Mouse (Mus musculus): ENCODE data around the gene Rab36.

Rab36 gene

GRCm38 (mm10) chr10:75098446-75099183 is 61.8 kb downstream of the Rab36 start:
- in situ Hi-C loops (cut with MboI; ENCODE audit: low pct_unique_long_range_greater_than_20kb in 1 of 2, low sequenced_read_pairs in 2 of 2, unreplicated experiment in 1 of 2) = no loop called here

GRCm38 (mm10) chr10:75100298-75100697 is 63.4 kb downstream of the Rab36 start:
- in situ Hi-C loops (cut with MboI; ENCODE audit: low pct_unique_long_range_greater_than_20kb in 1 of 2, low sequenced_read_pairs in 2 of 2, unreplicated experiment in 1 of 2) = no loop called here

GRCm38 (mm10) chr10:75103502-75103901 is 66.6 kb downstream of the Rab36 start:
- in situ Hi-C loops (cut with MboI; ENCODE audit: low pct_unique_long_range_greater_than_20kb in 1 of 2, low sequenced_read_pairs in 2 of 2, unreplicated experiment in 1 of 2) = no loop called here
